Mouse (Mus musculus) heart, postnatal 0 days (tissue): ENCODE data around the gene Rplp2.

Experiments
- CTCF ChIP-seq: IDR thresholded peaks from 2 replicates; pipeline ENCODE4 v1.5.1; 2016; ENCODE audit warnings: antibody characterized with exemption, control low read depth, low read depth
- EP300 ChIP-seq: IDR thresholded peaks from 2 replicates; pipeline ENCODE4 v1.6.1; 2016; ENCODE audit warnings: antibody characterized with exemption, low read depth

- TF ChIP-seq CTCF (no peak), EP300 (no peak)
These were observed 23.4 kb downstream of the Rplp2 start for GRCm38 (mm10) chr7:141470637-141470944.
